Mouse (Mus musculus) liver, adult 2 months (tissue): ENCODE results near the gene Ccin.

Source experiments
- CTCF ChIP-seq: fragments of 200-500 bp; IDR thresholded peaks from 2 replicates; pipeline ENCODE4 v1.5.1; 2011; ENCODE audit warnings: low read depth, low read length, control low read depth
- POLR2A ChIP-seq: fragments of 200-500 bp; IDR thresholded peaks from 2 replicates; pipeline ENCODE4 v1.6.1; 2011; ENCODE audit warnings: low read length, control low read depth; ENCODE audit not compliant: insufficient read depth; ENCODE audit errors: extremely low read depth

- TF ChIP-seq CTCF (no peak), POLR2A (no peak)
Observed at GRCm38 (mm10) chr4:43957846-43958461, 25.3 kb upstream of the Ccin start.
